ENCODE assay signal across 18 mouse cellular contexts in the genomic region with DNA sequence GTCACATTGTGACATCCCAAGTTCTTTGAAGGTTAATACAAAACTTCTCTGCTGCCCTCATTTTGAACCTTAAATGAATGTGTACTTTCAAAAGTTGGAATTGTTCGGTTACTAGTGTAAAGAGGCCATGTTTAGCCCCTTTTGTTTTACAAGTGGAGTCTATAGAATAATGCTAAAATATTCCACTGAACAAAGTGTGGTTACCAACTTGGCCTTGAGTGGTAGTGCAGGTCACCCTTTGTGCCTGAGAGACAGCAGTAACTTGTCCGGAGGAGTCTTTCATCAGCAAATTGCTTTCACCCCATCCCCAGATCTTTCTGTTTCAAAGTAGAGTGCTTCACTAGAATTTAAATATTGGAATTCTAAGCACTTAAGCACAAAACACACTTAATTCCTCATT. TPM values are rescaled to one million over a fixed set of nuclear protein-coding genes. Genes with fewer than 3 reads are reported as not detected.
"Had no signal": no experiment of that assay in that cellular context is flagged by ENCODE, and none has a peak within 500 bp of the region (broad histone marks: within the 10 kb centered on the region; RNA-seq: fewer than 3 reads in every experiment).

No protein-coding gene starts in this region.

- DNase-seq: retina, postnatal 1 day; right cerebral cortex, adult 18-20 months; right cerebral cortex, postnatal 14 days; right cerebral cortex, postnatal 25 days; right cerebral cortex, postnatal 4 days; spleen, adult 18-20 months; thymus, adult 18-20 months; thymus, adult 2 months; thymus, postnatal 25 days; thymus, postnatal 36 days; thymus, postnatal 4 days had no signal

- H3K36me3 ChIP-seq: neural tube, embryonic 13.5 days; neural tube, embryonic 15.5 days; stomach, embryonic 15.5 days had no signal

- H3K27ac ChIP-seq: neural tube, embryonic 13.5 days; neural tube, embryonic 15.5 days; stomach, embryonic 15.5 days; stomach, postnatal 0 days had no signal

- H3K9me3 ChIP-seq: neural tube, embryonic 13.5 days; neural tube, embryonic 15.5 days; stomach, embryonic 15.5 days had no signal

- H3K4me2 ChIP-seq: neural tube, embryonic 13.5 days; neural tube, embryonic 15.5 days; stomach, embryonic 15.5 days had no signal

- H3K9ac ChIP-seq: neural tube, embryonic 13.5 days; neural tube, embryonic 15.5 days; stomach, embryonic 15.5 days had no signal

- H3K4me3 ChIP-seq: neural tube, embryonic 13.5 days; neural tube, embryonic 15.5 days; stomach, embryonic 15.5 days had no signal

- H3K4me1 ChIP-seq: neural tube, embryonic 13.5 days; neural tube, embryonic 15.5 days; stomach, embryonic 15.5 days had no signal

- H3K27me3 ChIP-seq: neural tube, embryonic 13.5 days; neural tube, embryonic 15.5 days; stomach, embryonic 15.5 days had no signal

RNA-seq across cellular contexts. Expression of gene Ccdc160, which starts 31.8 kb away (rescaled TPM):
- total RNA-seq: neutrophil, adult 5-6 weeks had no signal
- polyA plus RNA-seq: small intestine, adult 2 months; spleen, adult 2 months; thymus, adult 2 months had no signal
